Mouse (Mus musculus) kidney, postnatal 0 days (tissue): ENCODE results near the gene Fbxl17. TPM values are rescaled to one million over a fixed set of nuclear protein-coding genes. Genes with fewer than 3 reads are reported as not detected.

Experiments used
- ATAC-seq: fragments of 200-750 bp; cut with Nextera tagmentation; replicated peaks from 2 replicates; pipeline ENCODE4 v1.8.0; 2017; ENCODE audit warnings: low read depth, moderate number of reproducible peaks, moderate TSS enrichment, moderate library complexity; ENCODE audit not compliant: low FRiP score
- DNase-seq: peaks from one replicate; pipeline ENCODE4 v3.0.0-alpha.2; 2016; ENCODE audit warnings: low spot score
- H3K27ac ChIP-seq: fragments of 300-500 bp; sonication (generic); 2 replicates; pipeline ENCODE4 v1.5.1; 2014; ENCODE audit warnings: mild to moderate bottlenecking
- H3K27me3 ChIP-seq: fragments of 300-500 bp; sonication (generic); 2 replicates; pipeline ENCODE4 v1.6.1; 2014; ENCODE audit warnings: low read length, mixed read lengths; ENCODE audit not compliant: insufficient read depth
- H3K36me3 ChIP-seq: fragments of 300-500 bp; sonication (generic); 2 replicates; pipeline ENCODE4 v1.6.1; 2014; ENCODE audit warnings: low read length, mixed read lengths; ENCODE audit not compliant: insufficient read depth
- H3K4me1 ChIP-seq: fragments of 300-500 bp; sonication (generic); replicated peaks from 2 replicates; pipeline ENCODE4 v1.6.1; 2014; ENCODE audit warnings: antibody characterized with exemption, low read length, mixed read lengths; ENCODE audit not compliant: insufficient read depth
- H3K4me2 ChIP-seq: fragments of 300-500 bp; sonication (generic); 2 replicates; pipeline ENCODE4 v1.6.1; 2014; ENCODE audit warnings: mild to moderate bottlenecking, low read length, moderate library complexity, mixed read lengths
- H3K4me3 ChIP-seq: fragments of 300-500 bp; sonication (generic); replicated peaks from 2 replicates; pipeline ENCODE4 v1.5.1; 2014; ENCODE audit warnings: low read depth, low read length
- H3K9ac ChIP-seq: fragments of 300-500 bp; sonication (generic); 2 replicates; pipeline ENCODE4 v1.6.1; 2014; ENCODE audit warnings: low read depth, low read length
- H3K9me3 ChIP-seq: fragments of 300-500 bp; sonication (generic); replicated peaks from 2 replicates; pipeline ENCODE4 v1.6.1; 2016; ENCODE audit warnings: low read length, inconsistent platforms, mixed read lengths
- CTCF ChIP-seq: IDR thresholded peaks from 2 replicates; pipeline ENCODE4 v1.5.1; 2016; ENCODE audit warnings: antibody characterized with exemption, low read depth, mild to moderate bottlenecking, moderate library complexity
- WGBS: fragments of 180-500 bp; shearing (Covaris S2); extraction: QIAGEN DNeasy Blood & Tissue Kit; methylation state at CpG from one replicate; pipeline ENCODE4 v1.1.7; 2014; 5-methylcytosine and 5-hydroxymethylcytosine counted together
- polyA plus RNA-seq: library from polyadenylated mRNA; unstranded; fragments of >200 nt; fragmentation: Nextera tagmentation; extraction: Ambion mirVana; gene quantifications from 2 replicates; pipeline ENCODE4 v1.2.1, GENCODE M21; 2015

Fbxl17 gene
- polyA plus RNA-seq, 1 experiment from 2014 or later = 9.0 TPM

- Histone ChIP-seq H3K9ac (no peak overlapping the region), H3K4me3 (no peak overlapping the region), H3K4me2 (no peak overlapping the region), H3K36me3 (no peaks in the 10 kb centered on the region), H3K27me3 (no peaks in the 10 kb centered on the region), H3K4me1 (0 out of 2 replicates have a peak, but pooled peaks cover 8% of the 10 kb centered on the region), H3K27ac (no peak overlapping the region), H3K9me3 (no peaks in the 10 kb centered on the region)
- TF ChIP-seq CTCF = no peak
- DNase-seq (no peak), ATAC-seq (no peak)
- 80% methylated on average over 12 of the region's 12 CpGs for WGBS
Observed at GRCm38 (mm10) chr17:63315646-63316480, 184.0 kb downstream of the Fbxl17 start.

- Histone ChIP-seq H3K4me2 (no peak overlapping the region), H3K4me1 (0 out of 2 replicates have a peak, but pooled peaks cover 5% of the 10 kb centered on the region), H3K9me3 (no peaks in the 10 kb centered on the region), H3K36me3 (no peaks in the 10 kb centered on the region), H3K27ac (no peak overlapping the region), H3K9ac (no peak overlapping the region), H3K27me3 (no peaks in the 10 kb centered on the region), H3K4me3 (no peak overlapping the region)
- no peak for DNase-seq
- TF ChIP-seq CTCF = no peak
- 94% methylated on average over 3 of the region's 3 CpGs for WGBS
- no peak for ATAC-seq
Observed at GRCm38 (mm10) chr17:63312804-63313203, 187.0 kb downstream of the Fbxl17 start.

- H3K27ac ChIP-seq = no peak overlapping the region
- no peak overlapping the region for H3K4me3 ChIP-seq
- H3K4me2 ChIP-seq = no peak overlapping the region
- ATAC-seq = no peak
- no peak overlapping the region for H3K9ac ChIP-seq
- no peaks in the 10 kb centered on the region for H3K9me3 ChIP-seq
- no peaks in the 10 kb centered on the region for H3K36me3 ChIP-seq
- WGBS = 88% methylated on average over 10 of the region's 10 CpGs
- H3K27me3 ChIP-seq = no peaks in the 10 kb centered on the region
- 0 out of 2 replicates have a peak, but pooled peaks cover 5% of the 10 kb centered on the region for H3K4me1 ChIP-seq
- no peak for TF ChIP-seq CTCF
- DNase-seq = no peak
Observed at GRCm38 (mm10) chr17:63312330-63312729, 187.5 kb downstream of the Fbxl17 start.

- H3K27me3 ChIP-seq = no peaks in the 10 kb centered on the region
- H3K4me2 ChIP-seq = no peak overlapping the region
- no peaks in the 10 kb centered on the region for H3K36me3 ChIP-seq
- ATAC-seq = no peak
- no peak overlapping the region for H3K4me3 ChIP-seq
- peak; percentile 33 for DNase-seq
- WGBS = 59% methylated on average over 3 of the region's 3 CpGs
- H3K9ac ChIP-seq = no peak overlapping the region
- H3K9me3 ChIP-seq = no peaks in the 10 kb centered on the region
- H3K4me1 ChIP-seq = 0 out of 2 replicates have a peak, but pooled peaks cover 5% of the 10 kb centered on the region
- no peak overlapping the region for H3K27ac ChIP-seq
- TF ChIP-seq CTCF = no peak
Observed at GRCm38 (mm10) chr17:63311613-63312012, 188.2 kb downstream of the Fbxl17 start.

- Histone ChIP-seq H3K9me3 (no peaks in the 10 kb centered on the region), H3K36me3 (no peaks in the 10 kb centered on the region), H3K9ac (no peak overlapping the region), H3K4me1 (no peaks in the 10 kb centered on the region), H3K27me3 (no peaks in the 10 kb centered on the region), H3K27ac (no peak overlapping the region), H3K4me3 (no peak overlapping the region), H3K4me2 (no peak overlapping the region)
- ATAC-seq (no peak), DNase-seq (no peak)
- WGBS = 53% methylated on average over 3 of the region's 3 CpGs
- TF ChIP-seq CTCF = no peak
Observed at GRCm38 (mm10) chr17:63310021-63310420, 189.8 kb downstream of the Fbxl17 start.

GRCm38 (mm10) chr17:63303862-63304261, 196.0 kb downstream of the Fbxl17 start:
- Histone ChIP-seq H3K4me1 (no peaks in the 10 kb centered on the region), H3K9me3 (no peaks in the 10 kb centered on the region), H3K9ac (no peak overlapping the region), H3K36me3 (no peaks in the 10 kb centered on the region), H3K4me3 (no peak overlapping the region), H3K4me2 (no peak overlapping the region), H3K27ac (no peak overlapping the region), H3K27me3 (no peaks in the 10 kb centered on the region)
- DNase-seq = no peak
- no peak for ATAC-seq
- 45% methylated on average over 4 of the region's 4 CpGs for WGBS
- no peak for TF ChIP-seq CTCF
